Mouse (Mus musculus): Measurements from ENCODE around the gene Gpr108.
A peak's percentile ranks its signal among the peaks of the same experiment; 100 is the strongest.
"Not testable (repeated sequence)": the region's sequence is repeated elsewhere in the genome, so short reads cannot be mapped to it uniquely, and the experiment has no call there.

Gpr108 gene

GRCm38 (mm10) chr17:57248201-57248699 lies at the start of gene Gpr108:
TSS of gene Gpr108 (minus strand) at chr17:57248446.
- peak; percentile 87 to 88 for DNase-seq (ENCODE audit: low spot score in 2 of 2)

GRCm38 (mm10) chr17:57297040-57297439 lies 48.8 kb upstream of the Gpr108 start:
- DNase-seq (ENCODE audit: low spot score in 2 of 2), result no peak

GRCm38 (mm10) chr17:57295935-57296334 lies 47.7 kb upstream of the Gpr108 start:
- DNase-seq (ENCODE audit: low spot score in 2 of 2), result no peak

GRCm38 (mm10) chr17:57292968-57293367 lies 44.7 kb upstream of the Gpr108 start:
- DNase-seq (ENCODE audit: low spot score in 2 of 2), result no peak

- DNase-seq (ENCODE audit: low spot score in 2 of 2), result no peak
Observed at GRCm38 (mm10) chr17:57292302-57292701, 44.1 kb upstream of the Gpr108 start.

GRCm38 (mm10) chr17:57290671-57291055 lies 42.4 kb upstream of the Gpr108 start:
- DNase-seq (ENCODE audit: low spot score in 2 of 2), result peak; percentile 16 to 29

GRCm38 (mm10) chr17:57290001-57290670 lies 41.9 kb upstream of the Gpr108 start:
- peak; percentile 54 for DNase-seq (ENCODE audit: low spot score in 2 of 2)

- DNase-seq (ENCODE audit: low spot score in 2 of 2), result no peak
Observed at GRCm38 (mm10) chr17:57289252-57289651, 41.0 kb upstream of the Gpr108 start.

- DNase-seq (ENCODE audit: low spot score in 2 of 2), result peak; percentile 24 to 33
Observed at GRCm38 (mm10) chr17:57286718-57287355, 38.6 kb upstream of the Gpr108 start.

- DNase-seq (ENCODE audit: low spot score in 2 of 2), result peak; percentile 32 to 38
Observed at GRCm38 (mm10) chr17:57285077-57285476, 36.8 kb upstream of the Gpr108 start.

- DNase-seq (ENCODE audit: low spot score in 2 of 2), result no peak
Observed at GRCm38 (mm10) chr17:57283906-57284305, 35.7 kb upstream of the Gpr108 start.

GRCm38 (mm10) chr17:57280411-57280810 lies 32.2 kb upstream of the Gpr108 start:
- DNase-seq (ENCODE audit: low spot score in 2 of 2), result peak; percentile 27 to 46

- peak; percentile 73 to 74 for DNase-seq (ENCODE audit: low spot score in 2 of 2)
Observed at GRCm38 (mm10) chr17:57279591-57280224, 31.5 kb upstream of the Gpr108 start.

- DNase-seq (ENCODE audit: low spot score in 2 of 2), result peak; percentile 92 to 93
Observed at GRCm38 (mm10) chr17:57278943-57279590, 30.8 kb upstream of the Gpr108 start, which contains the start of gene Vav1. TSS of gene Vav1 (plus strand) at chr17:57279100.

- DNase-seq (ENCODE audit: low spot score in 2 of 2), result no peak
Observed at GRCm38 (mm10) chr17:57278537-57278936, 30.3 kb upstream of the Gpr108 start.

GRCm38 (mm10) chr17:57277598-57278261 lies 29.5 kb upstream of the Gpr108 start:
- not testable (repeated sequence) for DNase-seq (ENCODE audit: low spot score in 2 of 2)

- peak; percentile 54 to 67 for DNase-seq (ENCODE audit: low spot score in 2 of 2)
Observed at GRCm38 (mm10) chr17:57276634-57277121, 28.4 kb upstream of the Gpr108 start.

- DNase-seq (ENCODE audit: low spot score in 2 of 2), result no peak
Observed at GRCm38 (mm10) chr17:57275997-57276351, 27.7 kb upstream of the Gpr108 start.

- peak; percentile 82 to 85 for DNase-seq (ENCODE audit: low spot score in 2 of 2)
Observed at GRCm38 (mm10) chr17:57275111-57275996, 27.1 kb upstream of the Gpr108 start.

- DNase-seq (ENCODE audit: low spot score in 2 of 2), result no peak
Observed at GRCm38 (mm10) chr17:57274686-57275085, 26.4 kb upstream of the Gpr108 start.
